Mouse (Mus musculus) retina, embryonic 14.5 days (tissue): ENCODE measurements around the gene Etl4.

Source experiments
- DNase-seq: peaks from one replicate; pipeline ENCODE4 v3.0.0-alpha.2; 2015; ENCODE audit warnings: low spot score

Gene Etl4

GRCm38 (mm10) chr2:20443671-20444440, 534.3 kb downstream of the Etl4 start:
- peak; percentile 45 for DNase-seq

- DNase-seq, result no peak
Observed at GRCm38 (mm10) chr2:20445156-20446155, 535.9 kb downstream of the Etl4 start.

- DNase-seq, result no peak
Observed at GRCm38 (mm10) chr2:20446180-20446579, 536.6 kb downstream of the Etl4 start.

GRCm38 (mm10) chr2:20450945-20451344, 541.4 kb downstream of the Etl4 start:
- no peak for DNase-seq

GRCm38 (mm10) chr2:20453506-20454206, 544.1 kb downstream of the Etl4 start:
- no peak for DNase-seq

- no peak for DNase-seq
Observed at GRCm38 (mm10) chr2:20479199-20479598, 569.6 kb downstream of the Etl4 start.

GRCm38 (mm10) chr2:20486137-20486788, 576.7 kb downstream of the Etl4 start:
- no peak for DNase-seq

- DNase-seq, result no peak
Observed at GRCm38 (mm10) chr2:20489090-20489489, 579.5 kb downstream of the Etl4 start.

GRCm38 (mm10) chr2:20492125-20492524, 582.5 kb downstream of the Etl4 start:
- DNase-seq, result no peak

GRCm38 (mm10) chr2:20493806-20494205, 584.2 kb downstream of the Etl4 start:
- DNase-seq, result no peak

- peak; percentile 90 for DNase-seq
Observed at GRCm38 (mm10) chr2:20494666-20495065, 585.1 kb downstream of the Etl4 start.

- DNase-seq, result peak; percentile 26
Observed at GRCm38 (mm10) chr2:20496219-20496800, 586.7 kb downstream of the Etl4 start.

- no peak for DNase-seq
Observed at GRCm38 (mm10) chr2:20507832-20508723, 598.5 kb downstream of the Etl4 start.

GRCm38 (mm10) chr2:20508724-20509052, 599.1 kb downstream of the Etl4 start:
- DNase-seq, result no peak

GRCm38 (mm10) chr2:20510061-20510460, 600.5 kb downstream of the Etl4 start:
- DNase-seq, result no peak

GRCm38 (mm10) chr2:20516270-20516865, 606.8 kb downstream of the Etl4 start:
- no peak for DNase-seq

GRCm38 (mm10) chr2:20517853-20518252, 608.3 kb downstream of the Etl4 start:
- DNase-seq, result no peak

GRCm38 (mm10) chr2:20518506-20518905, 608.9 kb downstream of the Etl4 start:
- DNase-seq, result no peak

- peak; percentile 66 for DNase-seq
Observed at GRCm38 (mm10) chr2:20519447-20520098, 610.0 kb downstream of the Etl4 start.
